19 mouse cellular contexts compared by ENCODE assay signal in the genomic region with DNA sequence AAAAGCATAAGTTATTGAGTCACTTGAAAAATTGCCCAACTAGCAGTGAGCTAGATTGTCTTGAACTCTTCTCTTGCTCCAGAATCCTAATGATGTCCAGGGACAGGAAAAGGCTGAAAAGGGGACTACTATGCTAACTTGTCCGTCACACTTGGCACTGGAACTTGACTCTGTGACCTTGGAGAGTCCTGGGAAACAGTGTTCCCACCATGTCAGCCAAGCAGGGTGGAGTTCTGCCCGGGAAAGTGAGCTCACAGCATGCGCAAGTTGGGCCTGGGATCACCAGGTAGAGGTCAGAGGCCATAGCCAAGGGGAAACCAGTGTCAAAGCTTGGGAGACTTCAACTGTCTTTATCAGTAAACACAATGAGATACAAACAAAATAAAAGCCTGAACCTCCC.
DNase-seq lines count a peak whose midpoint lies in the region; ATAC-seq and TF ChIP-seq lines count a peak whose summit lies in the region.
"Had no signal": no experiment of that assay in that cellular context is flagged by ENCODE, and none has a peak within 500 bp of the region (broad histone marks: within the 10 kb centered on the region; RNA-seq: fewer than 3 reads in every experiment).

No protein-coding gene starts in this region.

- H3K27ac ChIP-seq in layer of hippocampus, adult 2 months: no peak overlapping the region
- H3K27ac ChIP-seq: embryonic facial prominence, embryonic 13.5 days; forebrain, embryonic 12.5 days; heart, embryonic 10.5 days; heart, embryonic 15.5 days; hindbrain, embryonic 14.5 days; intestine, embryonic 15.5 days; kidney, embryonic 15.5 days had no signal

- DNase-seq in adrenal gland, postnatal 14 days: peak; percentile 34
- DNase-seq in adrenal gland, adult 18-20 months (ENCODE audit: low spot score in 2 of 2): no peak
- peak; percentile 19 to 28 for DNase-seq in heart, adult 18-20 months
- no peak for DNase-seq in heart, postnatal 4 days
- DNase-seq in ES-CJ7 (ENCODE audit: low read depth, low spot score): peak; percentile 17
- DNase-seq in layer of hippocampus, adult 2 months (ENCODE audit: low spot score in 2 of 2): no peak
- DNase-seq: cerebellum, adult 11-12 months; cerebellum, adult 9-10 months; cerebellum, postnatal 36 days; kidney, adult 2 months had no signal

- ATAC-seq in granulocyte monocyte progenitor cell, adult 5-6 weeks (replicated peaks; ENCODE audit: poor library complexity, severe bottlenecking): 0 out of 2 replicates have a peak, but pooled peaks have one; percentile 7
- ATAC-seq: forebrain, embryonic 16.5 days; intestine, embryonic 15.5 days had no signal

- no peak overlapping the region for H3K4me3 ChIP-seq in layer of hippocampus, adult 2 months
- H3K4me3 ChIP-seq: embryonic facial prominence, embryonic 13.5 days; forebrain, embryonic 12.5 days; heart, embryonic 10.5 days; heart, embryonic 15.5 days; intestine, embryonic 15.5 days; kidney, embryonic 15.5 days had no signal

- no peak for TF ChIP-seq CTCF in layer of hippocampus, adult 2 months (conservative IDR thresholded peaks at IDR 0.05)

Comparison
In these comparisons a context has a peak if more than half of its experiments do, and no peak if none do; other contexts are left out.
1. DNase-seq: peak in adrenal gland, postnatal 14 days (single experiment), heart, adult 18-20 months (2 of 2) and ES-CJ7 (single experiment); none in adrenal gland, adult 18-20 months (0 of 2), heart, postnatal 4 days (single experiment) and layer of hippocampus, adult 2 months (0 of 2).